Mouse (Mus musculus) Patski (cell line): ENCODE results near the gene Mapk13. TPM values are rescaled to one million over a fixed set of nuclear protein-coding genes. Genes with fewer than 3 reads are reported as not detected.
"Not testable (repeated sequence)": the region's sequence is repeated elsewhere in the genome, so short reads cannot be mapped to it uniquely, and the experiment has no call there.

ENCODE experiments used
- ATAC-seq: fragments of 100-300 bp; one replicate; pipeline ENCODE4 v1.8.0; 2021
- CTCF ChIA-PET: fragments of 350-600 bp; sonication (Branson Sonifier 250); formaldehyde crosslinking; loops from one replicate; lab custom pipeline; 2022; ENCODE audit warnings: inconsistent platforms; lab: Charles Lee
- POLR2A ChIA-PET: fragments of 350-600 bp; sonication (Branson Sonifier 250); formaldehyde crosslinking; loops from one replicate; lab custom pipeline; 2022; ENCODE audit warnings: antibody characterized with exemption, inconsistent platforms; lab: Charles Lee
- DNase-seq: peaks from one replicate; pipeline ENCODE4 v3.0.0-alpha.2; 2011; ENCODE audit warnings: low read depth, low spot score
- H3K27me3 ChIP-seq: fragments of 371-371 bp; one replicate; pipeline ENCODE4 v1.5.1; 2021
- CTCF ChIP-seq: fragments of 100-300 bp; IDR thresholded peaks from one replicate; pipeline ENCODE4 v1.5.1; 2021
- in situ Hi-C: fragments of 300-500 bp; cut with MboI; formaldehyde crosslinking; loops from 3 replicates; pipeline ENCODE4 v1.11.1; 2018; ENCODE audit warnings: low pct_unique_long_range_greater_than_20kb, mixed read lengths
- polyA plus RNA-seq: library from polyadenylated mRNA; unstranded; gene quantifications from one replicate; pipeline ENCODE4 v1.2.3, GENCODE M21; 2021

The Mapk13 gene
- polyA plus RNA-seq, 1 experiment from 2014 or later, result 0.23 TPM

- ATAC-seq (no peak), DNase-seq (no peak)
- no peaks in the 10 kb centered on the region for H3K27me3 ChIP-seq
- CTCF ChIA-PET, result interaction anchor here (1.1 to 1.6 kb wide), 2 partner anchors 10 kb away, joined by 3 read pairs; no protein-coding TSS in a partner anchor
- POLR2A ChIA-PET, result no interaction called here
- no peak for TF ChIP-seq CTCF
- in situ Hi-C loops, result no loop called here
These were observed 45.5 kb downstream of the Mapk13 start for GRCm38 (mm10) chr17:28814529-28815097.

GRCm38 (mm10) chr17:28815384-28816004 lies 46.4 kb downstream of the Mapk13 start:
- DNase-seq (no peak), ATAC-seq (no peak)
- in situ Hi-C loops, result no loop called here
- CTCF ChIA-PET, result interaction anchor here (1.1 kb wide), 1 partner anchor 11 kb away, joined by 3 read pairs; no protein-coding TSS in a partner anchor
- H3K27me3 ChIP-seq, result no peaks in the 10 kb centered on the region
- TF ChIP-seq CTCF, result no peak
- POLR2A ChIA-PET, result no interaction called here

GRCm38 (mm10) chr17:28816326-28816725 lies 47.2 kb downstream of the Mapk13 start:
- CTCF ChIA-PET, in situ Hi-C loops, DNase-seq, H3K27me3 ChIP-seq, POLR2A ChIA-PET, ATAC-seq: not testable (repeated sequence)

- no peak for DNase-seq
- H3K27me3 ChIP-seq, result no peaks in the 10 kb centered on the region
- TF ChIP-seq CTCF, result no peak
- CTCF ChIA-PET, result no interaction called here
- ATAC-seq, result no peak
- in situ Hi-C loops, result no loop called here
- POLR2A ChIA-PET, result no interaction called here
These were observed 48.0 kb downstream of the Mapk13 start for GRCm38 (mm10) chr17:28816875-28817811.

- in situ Hi-C loops, result no loop called here
- ChIA-PET POLR2A (no interaction called here), CTCF (no interaction called here)
- DNase-seq (no peak), ATAC-seq (no peak)
- TF ChIP-seq CTCF, result no peak
- no peaks in the 10 kb centered on the region for H3K27me3 ChIP-seq
These were observed 51.1 kb downstream of the Mapk13 start for GRCm38 (mm10) chr17:28820189-28820588.

- POLR2A ChIA-PET, result no interaction called here
- H3K27me3 ChIP-seq, result no peaks in the 10 kb centered on the region
- DNase-seq (no peak), ATAC-seq (no peak)
- TF ChIP-seq CTCF, result no peak
- CTCF ChIA-PET, result interaction anchor here (1.3 to 1.4 kb wide), 2 partner anchors 33 to 50 kb away, joined by 3 read pairs; no protein-coding TSS in a partner anchor
- in situ Hi-C loops, result no loop called here
These were observed 54.1 kb downstream of the Mapk13 start for GRCm38 (mm10) chr17:28823004-28823745.

GRCm38 (mm10) chr17:28823749-28824148 lies 54.7 kb downstream of the Mapk13 start:
- TF ChIP-seq CTCF, result no peak
- in situ Hi-C loops, result no loop called here
- DNase-seq, result no peak
- ChIA-PET POLR2A (no interaction called here), CTCF (interaction anchor here (1.4 kb wide), 1 partner anchor 50 kb away, joined by 3 read pairs; no protein-coding TSS in a partner anchor)
- no peak for ATAC-seq
- H3K27me3 ChIP-seq, result no peaks in the 10 kb centered on the region

GRCm38 (mm10) chr17:28824896-28825295 lies 55.8 kb downstream of the Mapk13 start:
- ATAC-seq (no peak), DNase-seq (no peak)
- ChIA-PET CTCF (interaction anchor here (1.4 kb wide), 1 partner anchor 11 kb away, joined by 3 read pairs; no protein-coding TSS in a partner anchor), POLR2A (no interaction called here)
- TF ChIP-seq CTCF, result no peak
- in situ Hi-C loops, result no loop called here
- no peaks in the 10 kb centered on the region for H3K27me3 ChIP-seq

GRCm38 (mm10) chr17:28825359-28826041 lies 56.4 kb downstream of the Mapk13 start:
- in situ Hi-C loops, result no loop called here
- CTCF ChIA-PET, result interaction anchor here (1.4 kb wide), 1 partner anchor 11 kb away, joined by 3 read pairs; no protein-coding TSS in a partner anchor
- no peak for TF ChIP-seq CTCF
- DNase-seq, result no peak
- ATAC-seq, result no peak
- POLR2A ChIA-PET, result no interaction called here
- H3K27me3 ChIP-seq, result no peaks in the 10 kb centered on the region
